Mouse (Mus musculus): ENCODE data around the gene Lgals3. TPM values are rescaled to one million over a fixed set of nuclear protein-coding genes. Genes with fewer than 3 reads are reported as not detected.

Lgals3 gene
- polyA plus RNA-seq (2015; fragmentation: Illumina TruSeq; extraction: RNeasy Lipid Tissue Mini Kit (QIAGEN cat#74804); ENCODE audit: insufficient read depth, low replicate concordance), result 90.6 TPM

DNA sequence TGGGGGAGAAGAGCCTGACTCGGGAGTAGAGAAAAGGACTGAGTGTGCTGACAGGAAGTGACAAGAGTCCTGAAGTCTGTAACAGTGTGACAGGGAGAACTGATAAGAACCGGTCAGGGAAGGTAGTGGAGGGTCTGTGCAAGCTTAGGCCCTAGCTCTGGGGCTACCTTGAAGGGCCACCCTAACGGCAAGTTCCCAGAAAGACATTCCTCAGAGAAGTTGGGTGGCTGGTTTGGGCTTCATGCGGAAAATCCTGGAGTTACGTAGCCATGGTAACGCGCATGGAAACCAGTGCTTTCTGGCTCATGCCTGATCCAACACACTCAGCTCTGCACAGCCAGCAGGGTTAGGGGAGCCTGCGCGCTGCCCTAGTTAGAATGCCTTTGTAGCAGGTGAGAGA is at the start of gene Lgals3:
Lgals3 (plus strand) TSS at position 291 of the 400 bp plus-strand sequence.

GRCm38 (mm10) chr14:47417775-47418665 is 50.5 kb downstream of the Lgals3 start, which contains the start of gene Dlgap5:
Gene Dlgap5, minus strand, starts transcription at chr14:47418407.

Other genes starting within 250 kb of the Lgals3 start
- 10.8 TPM for gene Gch1, start 178.3 kb upstream of the Lgals3 start, polyA plus RNA-seq (2015; fragmentation: Illumina TruSeq; extraction: RNeasy Lipid Tissue Mini Kit (QIAGEN cat#74804); ENCODE audit: insufficient read depth, low replicate concordance)
- gene Wdhd1, start 90.9 kb upstream of the Lgals3 start, polyA plus RNA-seq (2015; fragmentation: Illumina TruSeq; extraction: RNeasy Lipid Tissue Mini Kit (QIAGEN cat#74804); ENCODE audit: insufficient read depth, low replicate concordance), result 32.9 TPM
- gene Socs4, start 90.8 kb upstream of the Lgals3 start, polyA plus RNA-seq (2015; fragmentation: Illumina TruSeq; extraction: RNeasy Lipid Tissue Mini Kit (QIAGEN cat#74804); ENCODE audit: insufficient read depth, low replicate concordance), result 43.9 TPM
- gene Mapk1ip1l, start 69.5 kb upstream of the Lgals3 start, polyA plus RNA-seq (2015; fragmentation: Illumina TruSeq; extraction: RNeasy Lipid Tissue Mini Kit (QIAGEN cat#74804); ENCODE audit: insufficient read depth, low replicate concordance), result 70.2 TPM
- 16.1 TPM for gene Dlgap5, start 50.7 kb downstream of the Lgals3 start, polyA plus RNA-seq (2015; fragmentation: Illumina TruSeq; extraction: RNeasy Lipid Tissue Mini Kit (QIAGEN cat#74804); ENCODE audit: insufficient read depth, low replicate concordance)
- 12.1 TPM for gene Fbxo34, start 82.7 kb downstream of the Lgals3 start, polyA plus RNA-seq (2015; fragmentation: Illumina TruSeq; extraction: RNeasy Lipid Tissue Mini Kit (QIAGEN cat#74804); ENCODE audit: insufficient read depth, low replicate concordance)
- 9.8 TPM for gene Atg14, start 202.9 kb downstream of the Lgals3 start, polyA plus RNA-seq (2015; fragmentation: Illumina TruSeq; extraction: RNeasy Lipid Tissue Mini Kit (QIAGEN cat#74804); ENCODE audit: insufficient read depth, low replicate concordance)

All from spleen, adult 10 weeks (tissue).